Mouse (Mus musculus) liver, embryonic 14.5 days (tissue): Measurements from ENCODE around the gene Traf7.

ENCODE experiments used
- CTCF ChIP-seq: IDR thresholded peaks from 2 replicates; pipeline ENCODE4 v1.5.1; 2016; ENCODE audit warnings: antibody characterized with exemption, low read depth, control low read depth
- EP300 ChIP-seq: IDR thresholded peaks from 2 replicates; pipeline ENCODE4 v1.6.1; 2016; ENCODE audit warnings: antibody characterized with exemption, low read depth

DNA sequence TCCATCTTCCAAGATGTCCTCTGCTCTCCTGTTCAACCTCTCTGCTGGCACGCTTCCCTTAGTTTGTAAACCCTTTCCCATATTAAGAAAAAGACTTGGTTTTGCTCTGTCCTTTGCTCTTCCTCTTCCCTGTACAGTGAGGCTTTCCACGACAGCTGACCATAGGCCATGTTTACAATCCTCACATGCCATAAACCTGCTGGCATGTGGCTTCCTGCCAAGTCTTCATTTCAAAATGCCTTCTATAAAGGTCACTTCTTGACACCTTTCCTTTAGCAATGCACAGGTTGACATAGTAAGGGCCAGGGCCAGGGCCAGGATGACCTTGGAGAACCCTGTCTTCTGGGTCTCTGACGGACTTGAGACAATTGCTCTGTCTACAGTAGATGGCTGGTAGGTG lies 18.5 kb upstream of the Traf7 start:
- TF ChIP-seq EP300 = no peak
- no peak for TF ChIP-seq CTCF
